Mouse (Mus musculus) MEL (cell line): ENCODE measurements around the gene Mxd4. TPM values are rescaled to one million over a fixed set of nuclear protein-coding genes. Genes with fewer than 3 reads are reported as not detected.

Experiments
- DNase-seq: peaks from one replicate; pipeline ENCODE4 v3.0.0; 2011; ENCODE audit warnings: low read depth, low spot score
- H3K27ac ChIP-seq: 2 replicates; pipeline ENCODE4 v1.5.1; 2012; ENCODE audit warnings: low read depth, mild to moderate bottlenecking, control low read depth, low read length, moderate library complexity; ENCODE audit not compliant: control insufficient read depth
- H3K27me3 ChIP-seq, 2 experiments: fragments of 150-350 bp in 1 of 2; sonication (generic) in 1 of 2; 2 replicates each; pipeline ENCODE4 v1.6.1; 2012; ENCODE audit warnings: low read length in 2 of 2, mild to moderate bottlenecking in 2 of 2, improper control_type of control experiment in 1 of 2, moderate library complexity in 1 of 2; ENCODE audit not compliant: insufficient read depth in 2 of 2, control insufficient read depth in 1 of 2
- H3K36me3 ChIP-seq, 2 experiments: 2 replicates each; pipeline ENCODE4 v1.6.1; 2012 to 2014; ENCODE audit warnings: low read length in 2 of 2, improper control_type of control experiment in 1 of 2, inconsistent platforms in 1 of 2, mild to moderate bottlenecking in 1 of 2; ENCODE audit not compliant: insufficient read depth in 2 of 2, control insufficient read depth in 1 of 2
- H3K4me1 ChIP-seq, 2 experiments: fragments of 150-350 bp in 1 of 2; sonication (generic) in 1 of 2; 2 replicates each; pipeline ENCODE4 v1.6.1; 2012; ENCODE audit warnings: low read length in 2 of 2, improper control_type of control experiment in 1 of 2, mild to moderate bottlenecking in 1 of 2; ENCODE audit not compliant: insufficient read depth in 2 of 2, control insufficient read depth in 1 of 2
- H3K4me3 ChIP-seq, 2 experiments: fragments of 150-350 bp in 1 of 2; sonication (generic) in 1 of 2; 2 replicates each; pipeline ENCODE4 v1.5.1; 2012; ENCODE audit warnings: low read depth in 2 of 2, low read length in 2 of 2, mild to moderate bottlenecking in 2 of 2, moderate library complexity in 2 of 2, control low read depth in 1 of 2, improper control_type of control experiment in 1 of 2; ENCODE audit not compliant: control insufficient read depth in 1 of 2, insufficient read depth in 1 of 2
- H3K79me2 ChIP-seq: 2 replicates; pipeline ENCODE4 v1.6.1; 2012; ENCODE audit warnings: mild to moderate bottlenecking, low read length, moderate library complexity; ENCODE audit not compliant: control insufficient read depth, poor library complexity, insufficient read depth
- H3K9ac ChIP-seq: 2 replicates; pipeline ENCODE4 v1.6.1; 2012; ENCODE audit warnings: low read depth, mild to moderate bottlenecking, control low read depth, low read length, moderate library complexity; ENCODE audit not compliant: control insufficient read depth, poor library complexity, severe bottlenecking
- H3K9me3 ChIP-seq: fragments of 150-350 bp; sonication (generic); replicated peaks from 2 replicates; pipeline ENCODE4 v1.6.1; 2012; ENCODE audit warnings: mild to moderate bottlenecking, low read length, improper control_type of control experiment, moderate library complexity; ENCODE audit not compliant: insufficient read depth
- BHLHE40 ChIP-seq: IDR thresholded peaks from 2 replicates; pipeline ENCODE4 v1.6.1; 2012; ENCODE audit warnings: low read depth, mild to moderate bottlenecking, inconsistent platforms, low read length, improper control_type of control experiment, borderline replicate concordance
- CHD1 ChIP-seq: IDR thresholded peaks from 2 replicates; pipeline ENCODE4 v1.6.1; 2012; ENCODE audit warnings: low read depth, mild to moderate bottlenecking, inconsistent platforms, low read length, improper control_type of control experiment
- CTCF ChIP-seq, 3 experiments: IDR thresholded peaks in 2 of 3; conservative IDR thresholded peaks in 1 of 3; 2 replicates each; pipeline ENCODE4 v1.5.1; 2011 to 2012; ENCODE audit warnings: low read length in 3 of 3, low read depth in 2 of 3, mild to moderate bottlenecking in 2 of 3, improper control_type of control experiment in 1 of 3, inconsistent platforms in 1 of 3, mixed read lengths in 1 of 3, moderate library complexity in 1 of 3; ENCODE audit not compliant: control insufficient read depth in 1 of 3, insufficient read depth in 1 of 3, poor library complexity in 1 of 3, severe bottlenecking in 1 of 3
- ELF1 ChIP-seq: IDR thresholded peaks from 2 replicates; pipeline ENCODE4 v1.6.1; 2014; ENCODE audit warnings: low read depth, mild to moderate bottlenecking, inconsistent platforms, low read length, improper control_type of control experiment, moderate library complexity
- EP300 ChIP-seq, 2 experiments: IDR thresholded peaks; 2 replicates each; pipeline ENCODE4 v1.6.1; 2011; ENCODE audit warnings: improper control_type of control experiment in 2 of 2, low read length in 2 of 2, low read depth in 1 of 2, mild to moderate bottlenecking in 1 of 2
- MAFK ChIP-seq: IDR thresholded peaks from 2 replicates; pipeline ENCODE4 v1.6.1; 2011; ENCODE audit warnings: low read depth, mild to moderate bottlenecking, low read length, improper control_type of control experiment, borderline replicate concordance
- MAX ChIP-seq: IDR thresholded peaks from 2 replicates; pipeline ENCODE4 v1.6.1; 2011; ENCODE audit warnings: low read length, improper control_type of control experiment
- MAZ ChIP-seq: IDR thresholded peaks from 2 replicates; pipeline ENCODE4 v1.6.1; 2012; ENCODE audit warnings: low read depth, mild to moderate bottlenecking, inconsistent platforms, low read length, improper control_type of control experiment
- MXI1 ChIP-seq: IDR thresholded peaks from 2 replicates; pipeline ENCODE4 v1.6.1; 2011; ENCODE audit warnings: mild to moderate bottlenecking, low read depth, low read length, improper control_type of control experiment
- MYC ChIP-seq: IDR thresholded peaks from 2 replicates; pipeline ENCODE4 v1.6.1; 2011; ENCODE audit warnings: low read depth, mild to moderate bottlenecking, low read length, improper control_type of control experiment, moderate library complexity
- NELFE ChIP-seq: IDR thresholded peaks from 2 replicates; pipeline ENCODE4 v1.6.1; 2011; ENCODE audit warnings: low read depth, low read length, improper control_type of control experiment
- NRF1 ChIP-seq: IDR thresholded peaks from 2 replicates; pipeline ENCODE4 v1.6.1; 2014; ENCODE audit warnings: low read depth, mild to moderate bottlenecking, inconsistent platforms, low read length, improper control_type of control experiment, moderate library complexity; ENCODE audit not compliant: poor library complexity, insufficient read depth, severe bottlenecking
- RAD21 ChIP-seq: IDR thresholded peaks from 2 replicates; pipeline ENCODE4 v1.6.1; 2011; ENCODE audit warnings: mild to moderate bottlenecking, low read depth, low read length, improper control_type of control experiment
- RCOR1 ChIP-seq: IDR thresholded peaks from 2 replicates; pipeline ENCODE4 v1.6.1; 2012; ENCODE audit warnings: low read depth, mild to moderate bottlenecking, inconsistent platforms, low read length, improper control_type of control experiment
- SIN3A ChIP-seq: IDR thresholded peaks from 2 replicates; pipeline ENCODE4 v1.6.1; 2012; ENCODE audit warnings: low read length, improper control_type of control experiment, inconsistent platforms
- SMC3 ChIP-seq: IDR thresholded peaks from 2 replicates; pipeline ENCODE4 v1.6.1; 2011; ENCODE audit warnings: low read depth, low read length, improper control_type of control experiment
- TCF12 ChIP-seq: IDR thresholded peaks from 2 replicates; pipeline ENCODE4 v1.6.1; 2014; ENCODE audit warnings: low read depth, mild to moderate bottlenecking, inconsistent platforms, low read length, improper control_type of control experiment, moderate library complexity
- UBTF ChIP-seq: IDR thresholded peaks from 2 replicates; pipeline ENCODE4 v1.6.1; 2012; ENCODE audit warnings: low read depth, mild to moderate bottlenecking, inconsistent platforms, low read length, improper control_type of control experiment, moderate library complexity, borderline replicate concordance; ENCODE audit not compliant: insufficient read depth
- USF1 ChIP-seq: IDR thresholded peaks from 2 replicates; pipeline ENCODE4 v1.6.1; 2014; ENCODE audit warnings: low read depth, mild to moderate bottlenecking, inconsistent platforms, low read length, improper control_type of control experiment, moderate library complexity
- USF2 ChIP-seq, 2 experiments: IDR thresholded peaks; 2 replicates each; pipeline ENCODE4 v1.6.1; 2011 to 2012; ENCODE audit warnings: improper control_type of control experiment in 2 of 2, low read length in 2 of 2, borderline replicate concordance in 1 of 2, inconsistent platforms in 1 of 2, low read depth in 1 of 2, mild to moderate bottlenecking in 1 of 2; ENCODE audit not compliant: insufficient read depth in 1 of 2
- ZKSCAN1 ChIP-seq: IDR thresholded peaks from 2 replicates; pipeline ENCODE4 v1.6.1; 2012; ENCODE audit warnings: low read depth, mild to moderate bottlenecking, inconsistent platforms, low read length, improper control_type of control experiment, moderate library complexity
- ZMIZ1 ChIP-seq: IDR thresholded peaks from 2 replicates; pipeline ENCODE4 v1.6.1; 2012; ENCODE audit warnings: low read depth, mild to moderate bottlenecking, inconsistent platforms, low read length, improper control_type of control experiment, moderate library complexity
- ZNF384 ChIP-seq: IDR thresholded peaks from 2 replicates; pipeline ENCODE4 v1.6.1; 2012; ENCODE audit warnings: low read depth, mild to moderate bottlenecking, inconsistent platforms, low read length, improper control_type of control experiment
- polyA plus RNA-seq, 2 experiments: library from polyadenylated mRNA; stranded (reverse) in 1 of 2; unstranded in 1 of 2; fragments of >175 nt in 1 of 2; fragments of >200 nt in 1 of 2; gene quantifications; 2 replicates each; pipeline versions ENCODE4 v1.2.1 to v1.2.4; 2012; ENCODE audit warnings: low replicate concordance in 2 of 2, low read depth in 1 of 2; ENCODE audit not compliant: insufficient read length in 2 of 2, insufficient read depth in 1 of 2, missing spikeins in 1 of 2
- total RNA-seq: library from RNA; depleted of rRNA; stranded (reverse); fragments of 300-350 nt; gene quantifications from 2 replicates; pipeline ENCODE4 v1.2.3, GENCODE M21; 2012

The Mxd4 gene
- total and polyA plus RNA-seq, 3 experiments = 9.7 to 13.3 TPM; not detected in 1

GRCm38 (mm10) chr5:34188856-34189255 lies 1.3 kb upstream of the Mxd4 start:
- H3K36me3 ChIP-seq = peaks cover 0 to 8% of the 10 kb centered on the region in 2 experiments; a peak in 2 of 4 replicates

GRCm38 (mm10) chr5:34186961-34187391 lies 544 bp downstream of the Mxd4 start:
- Histone ChIP-seq H3K4me3 (peak overlapping the region; percentile 56 to 96), H3K36me3 (peaks cover 0 to 8% of the 10 kb centered on the region in 2 experiments; a peak in 2 of 4 replicates)
- peak; percentile 69 for DNase-seq

More at GRCm38 (mm10) chr5:34188856-34189255, 1.3 kb upstream of the Mxd4 start:
- Histone ChIP-seq H3K79me2 (peaks cover 3% of the 10 kb centered on the region; the same call in 1 of the 2 replicates), H3K9me3 (no peaks in the 10 kb centered on the region), H3K4me3 (peak overlapping the region in 1 of 2 experiments; percentile 86; a peak in 2 of 4 replicates), H3K9ac (no peak overlapping the region; the same call in 1 of the 2 replicates), H3K27ac (no peak overlapping the region; the same call in 1 of the 2 replicates), H3K27me3 (peaks cover 2 to 6% of the 10 kb centered on the region in 2 experiments), H3K4me1 (peaks cover 0 to 18% of the 10 kb centered on the region in 2 experiments; a peak in 2 of 4 replicates)
- TF ChIP-seq MXI1 = 0 out of 2 replicates have a peak, but pooled peaks have one; percentile 17
- peak; percentile 22; the same call in 1 of the 2 replicates for TF ChIP-seq SIN3A
- TF ChIP-seq NRF1 = no peak
- no peak for TF ChIP-seq BHLHE40
- 0 out of 2 replicates have a peak, but pooled peaks have one; percentile 36 for TF ChIP-seq MYC
- peak; percentile 35; the same call in 1 of the 2 replicates for TF ChIP-seq ZNF384
- no peak for TF ChIP-seq ZKSCAN1
- no peak for TF ChIP-seq USF1
- TF ChIP-seq TCF12 = peak; percentile 27; the same call in 1 of the 2 replicates
- DNase-seq = peak; percentile 53

More at GRCm38 (mm10) chr5:34186961-34187391, 544 bp downstream of the Mxd4 start:
- H3K4me1 ChIP-seq = peaks cover 0 to 18% of the 10 kb centered on the region in 2 experiments; a peak in 2 of 4 replicates
- H3K27ac ChIP-seq = no peak overlapping the region; the same call in 1 of the 2 replicates
- peak; percentile 89 for TF ChIP-seq SIN3A
- peak; percentile 77 for TF ChIP-seq MAX
- no peak for TF ChIP-seq USF2 (IDR thresholded peaks at IDR 0.05; ENCODE audit: borderline replicate concordance in 1 of 2, insufficient read depth in 1 of 2, low read depth in 1 of 2, low read length in 2 of 2)
- no peak for TF ChIP-seq CTCF (IDR thresholded peaks at IDR 0.05 in 2 of 3, conservative IDR thresholded peaks at IDR 0.05 in 1 of 3; ENCODE audit: control insufficient read depth in 1 of 3, insufficient read depth in 1 of 3, low read depth in 2 of 3, low read length in 3 of 3, poor library complexity in 1 of 3, severe bottlenecking in 1 of 3)
- no peak for TF ChIP-seq USF1
- TF ChIP-seq NRF1 = no peak
- TF ChIP-seq RCOR1 = no peak
- TF ChIP-seq CHD1 = no peak
- TF ChIP-seq ZMIZ1 = no peak
- TF ChIP-seq MAFK = no peak
- TF ChIP-seq SMC3 = no peak
- TF ChIP-seq EP300 (IDR thresholded peaks at IDR 0.05; ENCODE audit: low read depth in 1 of 2, low read length in 2 of 2) = no peak
- TF ChIP-seq MAZ = peak; percentile 61; the same call in 1 of the 2 replicates
- TF ChIP-seq RAD21 = no peak
- TF ChIP-seq TCF12 = no peak
- no peak for TF ChIP-seq NELFE
- no peak for TF ChIP-seq ELF1
- TF ChIP-seq UBTF = 0 out of 2 replicates have a peak, but pooled peaks have one; percentile 28
- peak; percentile 88 for TF ChIP-seq MXI1
- no peaks in the 10 kb centered on the region for H3K9me3 ChIP-seq
- peaks cover 3% of the 10 kb centered on the region; the same call in 1 of the 2 replicates for H3K79me2 ChIP-seq
- H3K27me3 ChIP-seq = no peaks in the 10 kb centered on the region
- peak overlapping the region; percentile 72 for H3K9ac ChIP-seq
